Mouse (Mus musculus): ENCODE results near the gene Dst. TPM values are rescaled to one million over a fixed set of nuclear protein-coding genes. Genes with fewer than 3 reads are reported as not detected.

Gene Dst
- total and polyA plus RNA-seq, 3 experiments: 9.1 to 28.0 (median 20.5) TPM

GRCm38 (mm10) chr1:34244678-34245077 is 336.7 kb downstream of the Dst start:
- TF ChIP-seq MAX (IDR thresholded peaks at IDR 0.05; ENCODE audit: low read length): no peak
- no peak for TF ChIP-seq NRF1 (IDR thresholded peaks at IDR 0.05; ENCODE audit: low read depth, low read length)
- no peak for TF ChIP-seq ZMIZ1 (IDR thresholded peaks at IDR 0.05; ENCODE audit: low read depth, low read length)
- no peak for TF ChIP-seq USF2 (conservative IDR thresholded peaks at IDR 0.05; ENCODE audit: low read depth, low read length)
- TF ChIP-seq SMC3 (IDR thresholded peaks at IDR 0.05; ENCODE audit: low read depth, low read length): no peak
- TF ChIP-seq MEF2A (IDR thresholded peaks at IDR 0.05; ENCODE audit: borderline replicate concordance, low read depth, low read length): no peak
- no peak for TF ChIP-seq ZKSCAN1 (IDR thresholded peaks at IDR 0.05; ENCODE audit: borderline replicate concordance, low read depth, low read length)
- no peak for TF ChIP-seq RCOR1 (conservative IDR thresholded peaks at IDR 0.05; ENCODE audit: low read depth, low read length)
- no peak for TF ChIP-seq MYC (IDR thresholded peaks at IDR 0.05; ENCODE audit: low read depth, low read length)
- no peak for TF ChIP-seq ELF1 (IDR thresholded peaks at IDR 0.05; ENCODE audit: low read depth, low read length)
- TF ChIP-seq IRF4 (IDR thresholded peaks at IDR 0.05; ENCODE audit: low read depth, low read length): no peak
- no peak for TF ChIP-seq CHD1 (IDR thresholded peaks at IDR 0.05; ENCODE audit: low read depth, low read length)
- no peak for TF ChIP-seq ZC3H11A (IDR thresholded peaks at IDR 0.05; ENCODE audit: low read depth, low read length)
- no peak for TF ChIP-seq MXI1 (IDR thresholded peaks at IDR 0.05; ENCODE audit: low read depth, low read length)
- no peak for TF ChIP-seq MAFK (IDR thresholded peaks at IDR 0.05; ENCODE audit: insufficient replicate concordance, low read length)
- TF ChIP-seq PAX5 (IDR thresholded peaks at IDR 0.05; ENCODE audit: low read length): no peak
- TF ChIP-seq E2F4 (IDR thresholded peaks at IDR 0.05; ENCODE audit: insufficient replicate concordance, low read depth, low read length): no peak
- no peak overlapping the region for H3K4me3 ChIP-seq (replicated peaks in 1 of 3; ENCODE audit: low read depth in 2 of 3, low read length in 2 of 3, poor library complexity in 1 of 3)
- H3K27ac ChIP-seq (ENCODE audit: insufficient read depth, low read depth): no peak overlapping the region
- H3K27me3 ChIP-seq (replicated peaks): no peaks in the 10 kb centered on the region
- peaks cover 11 to 69% of the 10 kb centered on the region in 2 experiments for H3K36me3 ChIP-seq (replicated peaks in 1 of 2; ENCODE audit: control insufficient read depth in 1 of 2, insufficient read depth in 1 of 2, low read length in 1 of 2)
- DNase-seq (ENCODE audit: extremely low read depth): no peak
- in situ Hi-C loops (cut with MboI; ENCODE audit: low pct_ligation_motif_present, low pct_unique_long_range_greater_than_20kb, low sequenced_read_pairs): no loop called here
- dilution Hi-C loops (cut with MboI; ENCODE audit: extremely low pct_ligation_motif_present, extremely low pct_unique_long_range_greater_than_20kb, low sequenced_read_pairs): no loop called here
- no peak overlapping the region for H3K4me2 ChIP-seq (ENCODE audit: insufficient read depth, low read depth, poor library complexity, severe bottlenecking)
- H3K9ac ChIP-seq (ENCODE audit: insufficient read depth, low read depth): no peak overlapping the region
- no peaks in the 10 kb centered on the region for H3K9me3 ChIP-seq (replicated peaks; ENCODE audit: low read length)
- H3K79me2 ChIP-seq (replicated peaks; ENCODE audit: control insufficient read depth, extremely low read depth, insufficient read depth, poor library complexity, severe bottlenecking): no peaks in the 10 kb centered on the region
- H3K4me1 ChIP-seq (ENCODE audit: control insufficient read depth in 1 of 2, insufficient read depth in 2 of 2): peaks cover 0 to 7% of the 10 kb centered on the region in 2 experiments; a peak in 2 of 4 replicates

DNA sequence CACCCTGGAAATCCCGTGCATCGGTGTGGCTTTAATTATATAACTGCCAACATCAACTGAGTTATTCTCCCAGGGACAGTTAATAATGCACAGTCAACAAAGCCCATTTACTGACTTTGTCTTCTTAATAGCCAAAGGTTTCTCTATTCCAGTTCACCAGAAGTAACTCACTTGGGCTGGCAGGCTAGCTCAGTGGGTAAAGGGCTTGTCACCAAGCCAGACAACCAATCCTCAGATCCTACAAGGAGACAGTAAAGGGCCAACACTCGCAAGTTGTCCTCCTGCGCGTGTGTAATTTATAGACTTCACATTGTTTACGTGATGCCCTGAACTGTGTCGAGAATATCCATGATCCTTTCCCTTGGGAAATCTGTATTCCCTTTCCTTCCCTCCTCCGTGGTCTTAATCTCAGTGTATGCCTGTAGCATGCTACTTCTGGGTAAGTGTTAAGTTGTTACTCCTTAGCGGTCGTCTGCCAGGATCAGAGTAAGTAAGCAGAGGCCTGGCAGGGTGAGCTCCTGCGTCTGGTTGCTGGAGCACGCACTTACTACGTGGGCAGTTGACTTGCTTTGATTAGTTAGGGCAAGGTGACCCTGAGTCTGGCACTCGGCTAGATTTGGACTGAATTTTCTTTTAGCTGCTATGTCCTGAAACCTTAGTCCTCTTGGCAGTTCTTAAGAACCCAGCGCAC is 338.1 kb downstream of the Dst start:
- no peak for TF ChIP-seq ZKSCAN1 (IDR thresholded peaks at IDR 0.05; ENCODE audit: borderline replicate concordance, low read depth, low read length)
- no peak for TF ChIP-seq ZMIZ1 (IDR thresholded peaks at IDR 0.05; ENCODE audit: low read depth, low read length)
- no peak for TF ChIP-seq SMC3 (IDR thresholded peaks at IDR 0.05; ENCODE audit: low read depth, low read length)
- TF ChIP-seq CHD1 (IDR thresholded peaks at IDR 0.05; ENCODE audit: low read depth, low read length): no peak
- no peak for TF ChIP-seq MAFK (IDR thresholded peaks at IDR 0.05; ENCODE audit: insufficient replicate concordance, low read length)
- TF ChIP-seq NRF1 (IDR thresholded peaks at IDR 0.05; ENCODE audit: low read depth, low read length): no peak
- TF ChIP-seq POLR2A (IDR thresholded peaks at IDR 0.05; ENCODE audit: low read depth, low read length): no peak
- TF ChIP-seq UBTF (IDR thresholded peaks at IDR 0.05; ENCODE audit: low read depth, low read length): no peak
- no peak for TF ChIP-seq RAD21 (IDR thresholded peaks at IDR 0.05; ENCODE audit: low read depth, low read length)
- TF ChIP-seq TBP (conservative IDR thresholded peaks at IDR 0.05; ENCODE audit: low read depth, low read length): no peak
- no peak for TF ChIP-seq JUND (conservative IDR thresholded peaks at IDR 0.05; ENCODE audit: low read depth, low read length)
- no peak for TF ChIP-seq PAX5 (IDR thresholded peaks at IDR 0.05; ENCODE audit: low read length)
- no peak for TF ChIP-seq JUN (IDR thresholded peaks at IDR 0.05; ENCODE audit: insufficient read depth, low read depth, low read length)
- no peak for TF ChIP-seq KAT2A (IDR thresholded peaks at IDR 0.05; ENCODE audit: insufficient replicate concordance, low read length)
- no peak for TF ChIP-seq USF2 (conservative IDR thresholded peaks at IDR 0.05; ENCODE audit: low read depth, low read length)
- TF ChIP-seq POLR2AphosphoS2 (IDR thresholded peaks at IDR 0.05; ENCODE audit: low read depth, low read length): no peak
- TF ChIP-seq ETS1 (conservative IDR thresholded peaks at IDR 0.05; ENCODE audit: low read depth, low read length): no peak
- TF ChIP-seq EP300 (IDR thresholded peaks at IDR 0.05; ENCODE audit: low read length): no peak
- no peak for TF ChIP-seq CTCF (conservative IDR thresholded peaks at IDR 0.05 in 1 of 2, IDR thresholded peaks at IDR 0.05 in 1 of 2; ENCODE audit: low read depth in 2 of 2, low read length in 2 of 2)
- TF ChIP-seq RCOR1 (conservative IDR thresholded peaks at IDR 0.05; ENCODE audit: low read depth, low read length): no peak
- H3K79me2 ChIP-seq (replicated peaks; ENCODE audit: control insufficient read depth, extremely low read depth, insufficient read depth, poor library complexity, severe bottlenecking): no peaks in the 10 kb centered on the region

More for the DNA sequence above, 338.1 kb downstream of the Dst start:
- no peak overlapping the region for H3K9ac ChIP-seq (ENCODE audit: insufficient read depth, low read depth)
- H3K27ac ChIP-seq (ENCODE audit: insufficient read depth, low read depth): no peak overlapping the region
- H3K4me2 ChIP-seq (ENCODE audit: insufficient read depth, low read depth, poor library complexity, severe bottlenecking): no peak overlapping the region
- no peak overlapping the region for H3K4me3 ChIP-seq (replicated peaks in 1 of 3; ENCODE audit: low read depth in 2 of 3, low read length in 2 of 3, poor library complexity in 1 of 3)
- in situ Hi-C loops (cut with MboI; ENCODE audit: low pct_ligation_motif_present, low pct_unique_long_range_greater_than_20kb, low sequenced_read_pairs): no loop called here
- no peaks in the 10 kb centered on the region for H3K9me3 ChIP-seq (replicated peaks; ENCODE audit: low read length)
- dilution Hi-C loops (cut with MboI; ENCODE audit: extremely low pct_ligation_motif_present, extremely low pct_unique_long_range_greater_than_20kb, low sequenced_read_pairs): no loop called here
- no peak for DNase-seq (ENCODE audit: extremely low read depth)
- H3K27me3 ChIP-seq (replicated peaks): no peaks in the 10 kb centered on the region
- H3K4me1 ChIP-seq (ENCODE audit: control insufficient read depth in 1 of 2, insufficient read depth in 2 of 2): peaks cover 0 to 9% of the 10 kb centered on the region in 2 experiments; a peak in 2 of 4 replicates
- H3K36me3 ChIP-seq (replicated peaks in 1 of 2; ENCODE audit: control insufficient read depth in 1 of 2, insufficient read depth in 1 of 2, low read length in 1 of 2): peaks cover 11 to 79% of the 10 kb centered on the region in 2 experiments
